Mouse (Mus musculus): Measurements from ENCODE around the gene Ubox5. TPM values are rescaled to one million over a fixed set of nuclear protein-coding genes. Genes with fewer than 3 reads are reported as not detected.
A peak's percentile ranks its signal among the peaks of the same experiment; 100 is the strongest.
"Not testable (repeated sequence)": the region's sequence is repeated elsewhere in the genome, so short reads cannot be mapped to it uniquely, and the experiment has no call there.

Ubox5 gene
- polyA plus RNA-seq, 1 experiment from 2014 or later, result 11.0 TPM

GRCm38 (mm10) chr2:130649028-130649427 lies 19.2 kb upstream of the Ubox5 start:
- not testable (repeated sequence) for H3K4me2 ChIP-seq; ATAC-seq (ENCODE audit: insufficient number of reproducible peaks, low FRiP score, low TSS enrichment, low read depth)

GRCm38 (mm10) chr2:130645198-130645597 lies 15.4 kb upstream of the Ubox5 start:
- no peaks in the 10 kb centered on the region for H3K9me3 ChIP-seq
- peaks cover 18% of the 10 kb centered on the region for H3K4me1 ChIP-seq
- no peak overlapping the region for H3K4me3 ChIP-seq
- H3K9ac ChIP-seq, result no peak overlapping the region
- no peaks in the 10 kb centered on the region; the same call in 1 of the 2 replicates for H3K27me3 ChIP-seq
- 80% methylated on average over 4 of the region's 4 CpGs for WGBS
- no peak overlapping the region for H3K27ac ChIP-seq
- no peak for ATAC-seq (ENCODE audit: insufficient number of reproducible peaks, low FRiP score, low TSS enrichment, low read depth)
- H3K36me3 ChIP-seq, result peaks cover 10% of the 10 kb centered on the region; the same call in 1 of the 2 replicates
- H3K4me2 ChIP-seq, result no peak overlapping the region

More at GRCm38 (mm10) chr2:130649028-130649427, 19.2 kb upstream of the Ubox5 start:
- not testable (repeated sequence) for H3K4me1 ChIP-seq, H3K9me3 ChIP-seq, H3K4me3 ChIP-seq, H3K27ac ChIP-seq, H3K27me3 ChIP-seq, H3K9ac ChIP-seq
- peaks cover 38% of the 10 kb centered on the region for H3K36me3 ChIP-seq
- WGBS, result 77% methylated on average over 6 of the region's 6 CpGs

- H3K9me3 ChIP-seq, result no peaks in the 10 kb centered on the region
- peaks cover 11% of the 10 kb centered on the region for H3K27me3 ChIP-seq
- peak; percentile 89 for ATAC-seq (ENCODE audit: insufficient number of reproducible peaks, low FRiP score, low TSS enrichment, low read depth)
- peaks cover 20% of the 10 kb centered on the region for H3K4me1 ChIP-seq
- H3K9ac ChIP-seq, result peak within 1 kb of the TSS; percentile 65
- peak within 1 kb of the TSS; percentile 94 for H3K4me2 ChIP-seq
- H3K4me3 ChIP-seq, result peak within 1 kb of the TSS; percentile 71
- H3K36me3 ChIP-seq, result 0 out of 2 replicates have a peak, but pooled peaks cover under 1% of the 10 kb centered on the region
- 3% methylated on average over 33 of the region's 40 CpGs for WGBS
- H3K27ac ChIP-seq, result 0 out of 2 replicates have a peak within 1 kb of the TSS, but pooled peaks have one; percentile 18
These were observed 13.0 kb upstream of the Ubox5 start, which contains the start of gene Lzts3 for GRCm38 (mm10) chr2:130642684-130643369. TSS of gene Lzts3 (minus strand) at chr2:130642803.

- peak overlapping the region; percentile 94 for H3K4me2 ChIP-seq
- WGBS, result under 1% methylated on average over 21 of the region's 27 CpGs
- 0 out of 2 replicates have a peak overlapping the region, but pooled peaks have one; percentile 18 for H3K27ac ChIP-seq
- peak overlapping the region; percentile 71 for H3K4me3 ChIP-seq
- peak overlapping the region; percentile 65 for H3K9ac ChIP-seq
- peak; percentile 35 for ATAC-seq (ENCODE audit: insufficient number of reproducible peaks, low FRiP score, low TSS enrichment, low read depth)
- peaks cover 21% of the 10 kb centered on the region for H3K4me1 ChIP-seq
- H3K9me3 ChIP-seq, result no peaks in the 10 kb centered on the region
- no peaks in the 10 kb centered on the region for H3K36me3 ChIP-seq
- H3K27me3 ChIP-seq, result peaks cover 17% of the 10 kb centered on the region
These were observed 12.4 kb upstream of the Ubox5 start for GRCm38 (mm10) chr2:130642197-130642660.

GRCm38 (mm10) chr2:130641351-130642025 lies 11.7 kb upstream of the Ubox5 start:
- Histone ChIP-seq H3K36me3 (no peaks in the 10 kb centered on the region), H3K4me2 (peak overlapping the region; percentile 94), H3K9me3 (no peaks in the 10 kb centered on the region), H3K4me3 (peak overlapping the region; percentile 71; the same call in 1 of the 2 replicates), H3K27me3 (peaks cover 24% of the 10 kb centered on the region), H3K27ac (no peak overlapping the region), H3K9ac (no peak overlapping the region), H3K4me1 (peaks cover 21% of the 10 kb centered on the region)
- no peak for ATAC-seq (ENCODE audit: insufficient number of reproducible peaks, low FRiP score, low TSS enrichment, low read depth)
- WGBS, result 46% methylated on average over 6 of the region's 6 CpGs

- H3K9ac ChIP-seq, result no peak overlapping the region
- H3K27ac ChIP-seq, result no peak overlapping the region
- no peaks in the 10 kb centered on the region for H3K36me3 ChIP-seq
- no peaks in the 10 kb centered on the region for H3K9me3 ChIP-seq
- H3K4me2 ChIP-seq, result no peak overlapping the region
- no peak for ATAC-seq (ENCODE audit: insufficient number of reproducible peaks, low FRiP score, low TSS enrichment, low read depth)
- WGBS, result 76% methylated on average over 6 of the region's 6 CpGs
- H3K27me3 ChIP-seq, result peaks cover 46% of the 10 kb centered on the region
- H3K4me3 ChIP-seq, result no peak overlapping the region
- H3K4me1 ChIP-seq, result peaks cover 40% of the 10 kb centered on the region
These were observed 9.4 kb upstream of the Ubox5 start for GRCm38 (mm10) chr2:130639276-130639675.

- Histone ChIP-seq H3K9me3 (no peaks in the 10 kb centered on the region), H3K4me2 (no peak overlapping the region), H3K36me3 (no peaks in the 10 kb centered on the region), H3K27ac (no peak overlapping the region), H3K4me3 (no peak overlapping the region), H3K4me1 (peaks cover 41% of the 10 kb centered on the region), H3K9ac (no peak overlapping the region), H3K27me3 (peaks cover 54% of the 10 kb centered on the region)
- 28% methylated on average over 16 of the region's 16 CpGs for WGBS
- ATAC-seq (ENCODE audit: insufficient number of reproducible peaks, low FRiP score, low TSS enrichment, low read depth), result no peak
These were observed 8.3 kb upstream of the Ubox5 start for GRCm38 (mm10) chr2:130638101-130638611.

- no peaks in the 10 kb centered on the region for H3K36me3 ChIP-seq
- H3K27me3 ChIP-seq, result peaks cover 54% of the 10 kb centered on the region
- peaks cover 24% of the 10 kb centered on the region for H3K4me1 ChIP-seq
- H3K9ac ChIP-seq, result no peak overlapping the region
- ATAC-seq (ENCODE audit: insufficient number of reproducible peaks, low FRiP score, low TSS enrichment, low read depth), result no peak
- no peak overlapping the region for H3K27ac ChIP-seq
- H3K4me3 ChIP-seq, result peak overlapping the region; percentile 40; the same call in 1 of the 2 replicates
- no peaks in the 10 kb centered on the region for H3K9me3 ChIP-seq
- peak overlapping the region; percentile 84 for H3K4me2 ChIP-seq
- 23% methylated on average over 21 of the region's 21 CpGs for WGBS
These were observed 6.0 kb upstream of the Ubox5 start for GRCm38 (mm10) chr2:130635847-130636246.

- H3K4me3 ChIP-seq, result peak overlapping the region; percentile 40
- H3K27me3 ChIP-seq, result peaks cover 54% of the 10 kb centered on the region
- peak overlapping the region; percentile 84 for H3K4me2 ChIP-seq
- H3K9ac ChIP-seq, result peak overlapping the region; percentile 35
- peaks cover 24% of the 10 kb centered on the region for H3K4me1 ChIP-seq
- no peaks in the 10 kb centered on the region for H3K9me3 ChIP-seq
- 3% methylated on average over 38 of the region's 38 CpGs for WGBS
- peak; percentile 53; the same call in 1 of the 2 replicates for ATAC-seq (ENCODE audit: insufficient number of reproducible peaks, low FRiP score, low TSS enrichment, low read depth)
- no peak overlapping the region for H3K27ac ChIP-seq
- H3K36me3 ChIP-seq, result no peaks in the 10 kb centered on the region
These were observed 5.0 kb upstream of the Ubox5 start for GRCm38 (mm10) chr2:130634739-130635411.

- no peaks in the 10 kb centered on the region for H3K9me3 ChIP-seq
- no peaks in the 10 kb centered on the region for H3K36me3 ChIP-seq
- no peak overlapping the region for H3K9ac ChIP-seq
- H3K4me2 ChIP-seq, result peak overlapping the region; percentile 84
- no peak for ATAC-seq (ENCODE audit: insufficient number of reproducible peaks, low FRiP score, low TSS enrichment, low read depth)
- 18% methylated on average over 14 of the region's 14 CpGs for WGBS
- H3K4me3 ChIP-seq, result peak overlapping the region; percentile 40
- peaks cover 54% of the 10 kb centered on the region for H3K27me3 ChIP-seq
- H3K27ac ChIP-seq, result no peak overlapping the region
- H3K4me1 ChIP-seq, result peaks cover 24% of the 10 kb centered on the region
These were observed 4.3 kb upstream of the Ubox5 start for GRCm38 (mm10) chr2:130634006-130634738.

Data from limb, embryonic 15.5 days (tissue).